Mouse (Mus musculus) brown adipose tissue, adult 24 weeks (tissue): ENCODE measurements around the gene Foxo4. TPM values are rescaled to one million over a fixed set of nuclear protein-coding genes. Genes with fewer than 3 reads are reported as not detected.

ENCODE experiments used
- polyA plus RNA-seq: library from polyadenylated mRNA; stranded (reverse); fragments of >200 nt; gene quantifications from 2 replicates; pipeline ENCODE4 v1.2.4, GENCODE M21; 2012; ENCODE audit not compliant: missing spikeins, insufficient read depth, insufficient read length

The Foxo4 gene
- polyA plus RNA-seq, 1 experiment: 33.3 TPM

Other genes starting within 250 kb of the Foxo4 start
- not detected in 2 replicates for gene Tex11, start 194.9 kb upstream of the Foxo4 start, polyA plus RNA-seq
- gene Slc7a3, start 168.5 kb upstream of the Foxo4 start, polyA plus RNA-seq: not detected in 2 replicates
- 22.9 and 36.5 TPM in 2 replicates for gene Snx12, start 32.0 kb upstream of the Foxo4 start, polyA plus RNA-seq
- not detected in 2 replicates for gene Gm614, start 9.5 kb downstream of the Foxo4 start, polyA plus RNA-seq
- gene Il2rg, start 13.7 kb downstream of the Foxo4 start, polyA plus RNA-seq: 2.9 and 5.0 TPM in 2 replicates
- not detected in 2 replicates for gene Gm20489, start 14.5 kb downstream of the Foxo4 start, polyA plus RNA-seq
- gene Med12, start 19.5 kb downstream of the Foxo4 start, polyA plus RNA-seq: 21.8 and 30.0 TPM in 2 replicates
- gene Nlgn3, start 44.6 kb downstream of the Foxo4 start, polyA plus RNA-seq: not detected in 2 replicates
- 0.87 TPM in 1 of 2 replicates, not detected in the other for gene Gjb1, start 121.8 kb downstream of the Foxo4 start, polyA plus RNA-seq
- gene Zmym3, start 166.3 kb downstream of the Foxo4 start, polyA plus RNA-seq: 10.2 and 11.3 TPM in 2 replicates
- gene Nono, start 174.8 kb downstream of the Foxo4 start, polyA plus RNA-seq: 67.0 and 71.0 TPM in 2 replicates
- gene Itgb1bp2, start 194.6 kb downstream of the Foxo4 start, polyA plus RNA-seq: 5.5 and 6.1 TPM in 2 replicates